14 mouse cellular contexts compared by ENCODE assay signal in the genomic region with DNA sequence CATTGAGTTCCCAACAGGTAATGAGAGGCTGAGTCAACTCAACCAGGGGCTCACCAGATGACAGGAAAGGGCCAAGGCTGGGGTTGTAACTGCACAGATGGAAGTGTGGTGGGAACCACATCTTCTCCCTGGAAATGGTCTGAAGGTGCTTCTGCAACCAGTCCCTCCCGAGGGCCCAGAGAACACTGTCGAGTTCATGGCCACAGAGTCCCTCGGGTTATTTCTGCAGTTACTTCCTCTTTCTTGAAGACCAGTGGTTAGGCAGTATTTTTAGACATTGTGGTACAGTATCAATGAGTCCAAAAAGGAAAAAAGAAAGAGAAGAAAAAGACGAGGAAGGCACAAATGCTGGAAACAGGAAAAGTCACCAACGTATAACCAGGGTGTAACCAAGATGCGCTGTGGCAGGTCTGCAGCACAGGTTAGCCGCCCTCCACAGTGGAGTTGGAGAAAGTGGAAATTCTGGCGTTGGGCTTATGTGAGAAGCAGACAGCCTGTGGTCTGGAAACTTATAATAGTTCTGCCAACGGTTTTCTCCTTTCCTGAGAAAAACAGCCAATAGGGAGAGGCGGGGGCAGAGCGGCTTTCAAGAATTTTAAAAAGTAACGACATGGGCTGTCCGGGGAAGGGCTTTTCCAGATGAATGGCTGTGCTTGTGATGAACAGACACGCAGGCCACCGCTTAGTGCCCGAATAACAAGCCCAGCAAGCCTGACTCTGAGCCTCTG.
DNase-seq lines count a peak whose midpoint lies in the region; ATAC-seq and TF ChIP-seq lines count a peak whose summit lies in the region.
"Had no signal": no experiment of that assay in that cellular context is flagged by ENCODE, and none has a peak within 500 bp of the region (broad histone marks: within the 10 kb centered on the region; RNA-seq: fewer than 3 reads in every experiment).

No protein-coding gene starts in this region.

- no peaks in the 10 kb centered on the region for H3K36me3 ChIP-seq in embryonic facial prominence, embryonic 14.5 days (ENCODE audit: control insufficient read depth, insufficient read depth, low read length)
- no peaks in the 10 kb centered on the region for H3K36me3 ChIP-seq in embryonic facial prominence, embryonic 10.5 days (replicated peaks)
- no peaks in the 10 kb centered on the region for H3K36me3 ChIP-seq in liver, adult 2 months (ENCODE audit: control insufficient read depth, insufficient read depth, low read length)
- H3K36me3 ChIP-seq: neural tube, embryonic 15.5 days had no signal

- no peak for ATAC-seq in embryonic facial prominence, embryonic 14.5 days (ENCODE audit: low read depth)
- ATAC-seq in granulocyte monocyte progenitor cell, adult 5-6 weeks (replicated peaks; ENCODE audit: poor library complexity, severe bottlenecking), result peak; percentile 76
- ATAC-seq in megakaryocyte-erythroid progenitor cell, adult 5-6 weeks (replicated peaks; ENCODE audit: low FRiP score, low TSS enrichment, poor library complexity, severe bottlenecking), result 0 out of 2 replicates have a peak, but pooled peaks have one; percentile 48
- ATAC-seq: hindbrain, postnatal 0 days; Patski had no signal

- WGBS in embryonic facial prominence, embryonic 14.5 days, result 61% methylated on average over 16 of the region's 16 CpGs
- WGBS in embryonic facial prominence, embryonic 10.5 days, result 76% methylated on average over 16 of the region's 16 CpGs
- 82% methylated on average over 16 of the region's 16 CpGs for WGBS in liver, adult 2 months
- WGBS in cerebellum, adult 2 months, result 60% methylated on average over 16 of the region's 16 CpGs

- no peaks in the 10 kb centered on the region for H3K9me3 ChIP-seq in embryonic facial prominence, embryonic 14.5 days (ENCODE audit: control insufficient read depth, low read length)
- H3K9me3 ChIP-seq in embryonic facial prominence, embryonic 10.5 days, result no peaks in the 10 kb centered on the region
- H3K9me3 ChIP-seq: neural tube, embryonic 15.5 days had no signal

- no peak overlapping the region for H3K9ac ChIP-seq in embryonic facial prominence, embryonic 14.5 days (ENCODE audit: low read depth, low read length)
- no peak overlapping the region for H3K9ac ChIP-seq in liver, adult 2 months (ENCODE audit: low read depth, low read length)
- H3K9ac ChIP-seq: neural tube, embryonic 15.5 days had no signal

- H3K79me2 ChIP-seq in liver, adult 2 months (ENCODE audit: control insufficient read depth, insufficient read depth, low read length), result no peaks in the 10 kb centered on the region

- no peak overlapping the region for H3K27ac ChIP-seq in embryonic facial prominence, embryonic 14.5 days (replicated peaks; ENCODE audit: low read depth, low read length)
- no peak overlapping the region for H3K27ac ChIP-seq in embryonic facial prominence, embryonic 10.5 days (replicated peaks)
- peak overlapping the region; percentile 38; the same call in 1 of the 2 replicates for H3K27ac ChIP-seq in liver, adult 2 months (replicated peaks; ENCODE audit: insufficient read depth, low read depth, low read length)
- H3K27ac ChIP-seq in cerebellum, adult 2 months (ENCODE audit: insufficient read depth, low read length), result no peak overlapping the region
- H3K27ac ChIP-seq: hindbrain, postnatal 0 days; neural tube, embryonic 15.5 days had no signal

- peak; percentile 36 for DNase-seq in embryonic facial prominence, embryonic 14.5 days (ENCODE audit: low spot score)
- no peak for DNase-seq in embryonic facial prominence, embryonic 10.5 days (ENCODE audit: low spot score)
- peak; percentile 29 for DNase-seq in liver, adult 2 months (ENCODE audit: extremely low read depth, low read depth, low spot score)
- no peak for DNase-seq in liver
- DNase-seq in frontal cortex, postnatal 14 days (ENCODE audit: low spot score in 2 of 2), result no peak
- no peak for DNase-seq in cerebellum, adult 2 months
- DNase-seq: adrenal gland, postnatal 10 days; left cerebral cortex, postnatal 4 days; midbrain, embryonic 14.5 days had no signal

- H3K27me3 ChIP-seq in embryonic facial prominence, embryonic 14.5 days (replicated peaks; ENCODE audit: control insufficient read depth, insufficient read depth, low read length), result no peaks in the 10 kb centered on the region
- H3K27me3 ChIP-seq in embryonic facial prominence, embryonic 10.5 days (replicated peaks; ENCODE audit: low read depth, poor library complexity, severe bottlenecking), result peaks cover 7% of the 10 kb centered on the region; the same call in 1 of the 2 replicates
- no peaks in the 10 kb centered on the region for H3K27me3 ChIP-seq in liver, adult 2 months (ENCODE audit: control insufficient read depth, insufficient read depth, low read length)
- H3K27me3 ChIP-seq in cerebellum, adult 2 months (ENCODE audit: control insufficient read depth, insufficient read depth, low read length), result no peaks in the 10 kb centered on the region
- H3K27me3 ChIP-seq: neural tube, embryonic 15.5 days; Patski had no signal

- no peak overlapping the region for H3K4me2 ChIP-seq in embryonic facial prominence, embryonic 14.5 days (ENCODE audit: low read depth, low read length)
- H3K4me2 ChIP-seq: neural tube, embryonic 15.5 days had no signal

- no peak for TF ChIP-seq CTCF in liver, adult 2 months (IDR thresholded peaks at IDR 0.05; ENCODE audit: low read depth, low read length)
- TF ChIP-seq CTCF in cerebellum, adult 2 months (IDR thresholded peaks at IDR 0.05; ENCODE audit: borderline replicate concordance, insufficient read depth, low read depth, low read length), result no peak

- H3K4me3 ChIP-seq in embryonic facial prominence, embryonic 14.5 days (ENCODE audit: low read depth, low read length), result no peak overlapping the region
- H3K4me3 ChIP-seq in embryonic facial prominence, embryonic 10.5 days, result no peak overlapping the region
- no peak overlapping the region for H3K4me3 ChIP-seq in liver, adult 2 months (ENCODE audit: insufficient read depth, low read depth, low read length)
- H3K4me3 ChIP-seq in cerebellum, adult 2 months (replicated peaks; ENCODE audit: insufficient read depth, low read depth, low read length), result no peak overlapping the region
- H3K4me3 ChIP-seq: neural tube, embryonic 15.5 days had no signal

- no peak for TF ChIP-seq POLR2A in liver, adult 2 months (IDR thresholded peaks at IDR 0.05; ENCODE audit: extremely low read depth, insufficient read depth, low read length)
- no peak for TF ChIP-seq POLR2A in cerebellum, adult 2 months (IDR thresholded peaks at IDR 0.05; ENCODE audit: borderline replicate concordance, insufficient read depth, low read length)

- H3K4me1 ChIP-seq in embryonic facial prominence, embryonic 14.5 days (ENCODE audit: control insufficient read depth, insufficient read depth, low read length), result peaks cover 9% of the 10 kb centered on the region
- peaks cover 41% of the 10 kb centered on the region for H3K4me1 ChIP-seq in embryonic facial prominence, embryonic 10.5 days
- no peaks in the 10 kb centered on the region for H3K4me1 ChIP-seq in liver, adult 2 months (ENCODE audit: control insufficient read depth, insufficient read depth, low read length)
- no peaks in the 10 kb centered on the region for H3K4me1 ChIP-seq in cerebellum, adult 2 months (ENCODE audit: control insufficient read depth, insufficient read depth, low read length)

Comparison
In these comparisons a context has a peak if more than half of its experiments do, and no peak if none do; other contexts are left out.
1. DNase-seq: peak in embryonic facial prominence, embryonic 14.5 days (single experiment) and liver, adult 2 months (single experiment); none in embryonic facial prominence, embryonic 10.5 days (single experiment), liver (single experiment), frontal cortex, postnatal 14 days (0 of 2) and cerebellum, adult 2 months (0 of 2).